ENCODE assay signal across 8 mouse cellular contexts in genomic region chr15:79201491-79202150, GRCm38 (mm10). TPM values are rescaled to one million over a fixed set of nuclear protein-coding genes. Genes with fewer than 3 reads are reported as not detected.
DNase-seq lines count a peak whose midpoint lies in the region; ATAC-seq and TF ChIP-seq lines count a peak whose summit lies in the region.

No protein-coding gene starts in this region.

- H3K36me3 ChIP-seq in lung, embryonic 14.5 days (ENCODE audit: insufficient read depth), result no peaks in the 10 kb centered on the region
- H3K36me3 ChIP-seq in forebrain, embryonic 15.5 days, result no peaks in the 10 kb centered on the region
- H3K36me3 ChIP-seq in limb, embryonic 14.5 days (ENCODE audit: control insufficient read depth, insufficient read depth, low read length), result no peaks in the 10 kb centered on the region
- H3K36me3 ChIP-seq in stomach, postnatal 0 days (ENCODE audit: control insufficient read depth, insufficient read depth, low read length), result no peaks in the 10 kb centered on the region

- peak overlapping the region; percentile 40; the same call in 1 of the 2 replicates for H3K4me2 ChIP-seq in lung, embryonic 14.5 days
- H3K4me2 ChIP-seq in forebrain, embryonic 15.5 days (replicated peaks), result 0 out of 2 replicates have a peak overlapping the region, but pooled peaks have one; percentile 24
- peak overlapping the region; percentile 23; the same call in 1 of the 2 replicates for H3K4me2 ChIP-seq in limb, embryonic 14.5 days (replicated peaks; ENCODE audit: low read depth, low read length, severe bottlenecking)
- H3K4me2 ChIP-seq in stomach, postnatal 0 days (replicated peaks; ENCODE audit: low read depth), result no peak overlapping the region

- intact Hi-C loops in heart, postnatal 10 days (cut with DNase I), result no loop called here

- no peaks in the 10 kb centered on the region for H3K9me3 ChIP-seq in lung, embryonic 14.5 days (ENCODE audit: low read depth, low read length)
- no peaks in the 10 kb centered on the region for H3K9me3 ChIP-seq in forebrain, embryonic 15.5 days
- no peaks in the 10 kb centered on the region for H3K9me3 ChIP-seq in limb, embryonic 14.5 days (ENCODE audit: control insufficient read depth, low read length)
- H3K9me3 ChIP-seq in stomach, postnatal 0 days (ENCODE audit: control insufficient read depth, low read length), result no peaks in the 10 kb centered on the region

- no peak for TF ChIP-seq EP300 in stomach, postnatal 0 days (optimal IDR thresholded peaks at IDR 0.05)

- WGBS in lung, embryonic 14.5 days, result 18% methylated on average over 13 of the region's 13 CpGs
- WGBS in forebrain, embryonic 15.5 days, result 10% methylated on average over 13 of the region's 13 CpGs
- WGBS in limb, embryonic 14.5 days, result 16% methylated on average over 11 of the region's 13 CpGs
- 35% methylated on average over 13 of the region's 13 CpGs for WGBS in stomach, postnatal 0 days

- DNase-seq in lung, embryonic 14.5 days, result no peak
- DNase-seq in lung, postnatal 36 days, result no peak
- DNase-seq in limb, embryonic 14.5 days (ENCODE audit: low spot score), result peak; percentile 15
- peak; percentile 35 for DNase-seq in stomach, postnatal 0 days (ENCODE audit: low spot score)
- DNase-seq in cerebellum, adult 18-20 months, result no peak
- DNase-seq in heart, postnatal 10 days, result no peak

- no peak overlapping the region for H3K27ac ChIP-seq in lung, embryonic 14.5 days (ENCODE audit: low read depth)
- peak overlapping the region; percentile 70 for H3K27ac ChIP-seq in forebrain, embryonic 15.5 days (replicated peaks)
- H3K27ac ChIP-seq in limb, embryonic 14.5 days (replicated peaks; ENCODE audit: low read depth, low read length), result peak overlapping the region; percentile 59
- no peak overlapping the region for H3K27ac ChIP-seq in stomach, postnatal 0 days (replicated peaks)

- ATAC-seq in lung, embryonic 14.5 days (ENCODE audit: insufficient read depth), result no peak
- ATAC-seq in forebrain, embryonic 15.5 days (replicated peaks), result peak; percentile 56
- ATAC-seq in limb, embryonic 14.5 days (ENCODE audit: low FRiP score, low read depth), result peak; percentile 68
- ATAC-seq in stomach, postnatal 0 days (ENCODE audit: low FRiP score, low TSS enrichment), result no peak; the same call in 1 of the 2 replicates
- no peak for ATAC-seq in megakaryocyte, adult 5-6 weeks (ENCODE audit: poor library complexity, severe bottlenecking)

- H3K4me3 ChIP-seq in lung, embryonic 14.5 days (ENCODE audit: low read depth, low read length), result no peak overlapping the region
- no peak overlapping the region for H3K4me3 ChIP-seq in forebrain, embryonic 15.5 days
- H3K4me3 ChIP-seq in limb, embryonic 14.5 days (replicated peaks; ENCODE audit: low read length), result no peak overlapping the region
- H3K4me3 ChIP-seq in stomach, postnatal 0 days (ENCODE audit: low read depth, low read length), result no peak overlapping the region

- no peak for TF ChIP-seq POLR2A in limb, embryonic 14.5 days (IDR thresholded peaks at IDR 0.05; ENCODE audit: borderline replicate concordance, extremely low read depth, insufficient read depth, insufficient read length)

- H3K27me3 ChIP-seq in lung, embryonic 14.5 days (ENCODE audit: insufficient read depth, low read length), result no peaks in the 10 kb centered on the region
- H3K27me3 ChIP-seq in forebrain, embryonic 15.5 days, result no peaks in the 10 kb centered on the region
- H3K27me3 ChIP-seq in limb, embryonic 14.5 days (ENCODE audit: control insufficient read depth, insufficient read depth, low read length), result no peaks in the 10 kb centered on the region
- no peaks in the 10 kb centered on the region for H3K27me3 ChIP-seq in stomach, postnatal 0 days (ENCODE audit: control insufficient read depth, insufficient read depth, low read length)

- no peak for TF ChIP-seq CTCF in lung, embryonic 14.5 days (IDR thresholded peaks at IDR 0.05; ENCODE audit: low read depth)
- TF ChIP-seq CTCF in stomach, postnatal 0 days (IDR thresholded peaks at IDR 0.05; ENCODE audit: low read depth), result no peak

- peak overlapping the region; percentile 23; the same call in 1 of the 2 replicates for H3K9ac ChIP-seq in lung, embryonic 14.5 days
- H3K9ac ChIP-seq in forebrain, embryonic 15.5 days (replicated peaks), result 0 out of 2 replicates have a peak overlapping the region, but pooled peaks have one; percentile 22
- H3K9ac ChIP-seq in limb, embryonic 14.5 days (ENCODE audit: low read depth, low read length, severe bottlenecking), result peak overlapping the region; percentile 25; the same call in 1 of the 2 replicates
- H3K9ac ChIP-seq in stomach, postnatal 0 days (ENCODE audit: low read length), result no peak overlapping the region

- 0 out of 2 replicates have a peak, but pooled peaks cover 5% of the 10 kb centered on the region for H3K4me1 ChIP-seq in lung, embryonic 14.5 days (ENCODE audit: insufficient read depth)
- H3K4me1 ChIP-seq in forebrain, embryonic 15.5 days, result peaks cover 19% of the 10 kb centered on the region
- peaks cover 18% of the 10 kb centered on the region for H3K4me1 ChIP-seq in limb, embryonic 14.5 days (ENCODE audit: control insufficient read depth, insufficient read depth, low read length)
- no peaks in the 10 kb centered on the region for H3K4me1 ChIP-seq in stomach, postnatal 0 days (replicated peaks; ENCODE audit: control insufficient read depth, insufficient read depth)

RNA-seq across cellular contexts. Expression of gene Pick1, which starts 27.4 kb away (rescaled TPM):
- 18.1 and 18.7 TPM in 2 replicates for polyA plus RNA-seq in lung, embryonic 14.5 days (2014; fragmentation: Nextera tagmentation; extraction: Ambion mirVana)
- 78.5 and 85.1 TPM in 2 replicates for polyA plus RNA-seq in forebrain, embryonic 15.5 days (2015; fragmentation: Nextera tagmentation; extraction: Ambion mirVana)
- 82.4 and 82.6 TPM in 2 replicates for polyA plus RNA-seq in limb, embryonic 14.5 days (2012; rRNA removed)
- polyA plus RNA-seq in limb, embryonic 14.5 days (2014; fragmentation: Nextera tagmentation; extraction: Ambion mirVana), result 23.3 and 25.7 TPM in 2 replicates
- polyA plus RNA-seq in stomach, postnatal 0 days (2015; fragmentation: Nextera tagmentation; extraction: Ambion mirVana), result 25.7 and 26.7 TPM in 2 replicates
- 2.8 and 3.0 TPM in 2 replicates for total RNA-seq in megakaryocyte, adult 5-6 weeks (2015)
- 4.5 and 5.1 TPM in 2 replicates for total RNA-seq in megakaryocyte, adult 5-6 weeks (2017)
- total RNA-seq in heart, postnatal 10 days (2021), result 10 to 100 TPM; 25.1 to 25.8 TPM

RNA-seq across cellular contexts. Expression of gene Gm49486, which starts 27.6 kb away (rescaled TPM):
- polyA plus RNA-seq in lung, embryonic 14.5 days (2014; fragmentation: Nextera tagmentation; extraction: Ambion mirVana), result 0.18 and 0.53 TPM in 2 replicates
- 0.97 and 1.1 TPM in 2 replicates for polyA plus RNA-seq in forebrain, embryonic 15.5 days (2015; fragmentation: Nextera tagmentation; extraction: Ambion mirVana)
- polyA plus RNA-seq in limb, embryonic 14.5 days (2012; rRNA removed), result 1.5 and 2.6 TPM in 2 replicates
- polyA plus RNA-seq in limb, embryonic 14.5 days (2014; fragmentation: Nextera tagmentation; extraction: Ambion mirVana), result 0.89 and 1.2 TPM in 2 replicates
- polyA plus RNA-seq in stomach, postnatal 0 days (2015; fragmentation: Nextera tagmentation; extraction: Ambion mirVana), result 0.23 and 0.27 TPM in 2 replicates
- total RNA-seq in megakaryocyte, adult 5-6 weeks (2015), result 0.16 and 0.20 TPM in 2 replicates
- total RNA-seq in megakaryocyte, adult 5-6 weeks (2017), result not detected in 2 replicates
- 1 to 10 TPM; 1.0 to 1.1 TPM for total RNA-seq in heart, postnatal 10 days (2021)

RNA-seq across cellular contexts. Expression of gene Sox10, which starts 36.6 kb away (rescaled TPM):
- polyA plus RNA-seq in lung, embryonic 14.5 days (2014; fragmentation: Nextera tagmentation; extraction: Ambion mirVana), result 0.37 and 0.79 TPM in 2 replicates
- 1.7 and 1.9 TPM in 2 replicates for polyA plus RNA-seq in forebrain, embryonic 15.5 days (2015; fragmentation: Nextera tagmentation; extraction: Ambion mirVana)
- 20.3 and 26.9 TPM in 2 replicates for polyA plus RNA-seq in limb, embryonic 14.5 days (2012; rRNA removed)
- polyA plus RNA-seq in limb, embryonic 14.5 days (2014; fragmentation: Nextera tagmentation; extraction: Ambion mirVana), result 7.8 and 9.0 TPM in 2 replicates
- polyA plus RNA-seq in stomach, postnatal 0 days (2015; fragmentation: Nextera tagmentation; extraction: Ambion mirVana), result 3.6 and 3.9 TPM in 2 replicates
- not detected in 2 replicates for total RNA-seq in megakaryocyte, adult 5-6 weeks (2015)
- total RNA-seq in megakaryocyte, adult 5-6 weeks (2017), result not detected in 2 replicates
- 1 to 10 TPM; 1.6 to 2.4 TPM for total RNA-seq in heart, postnatal 10 days (2021)

RNA-seq across cellular contexts. Expression of gene Slc16a8, which starts 52.9 kb away (rescaled TPM):
- polyA plus RNA-seq in lung, embryonic 14.5 days (2014; fragmentation: Nextera tagmentation; extraction: Ambion mirVana), result 0.11 and 0.18 TPM in 2 replicates
- 0.36 and 0.81 TPM in 2 replicates for polyA plus RNA-seq in forebrain, embryonic 15.5 days (2015; fragmentation: Nextera tagmentation; extraction: Ambion mirVana)
- polyA plus RNA-seq in limb, embryonic 14.5 days (2012; rRNA removed), result 0.16 and 0.35 TPM in 2 replicates
- polyA plus RNA-seq in limb, embryonic 14.5 days (2014; fragmentation: Nextera tagmentation; extraction: Ambion mirVana), result 0.51 and 0.66 TPM in 2 replicates
- polyA plus RNA-seq in stomach, postnatal 0 days (2015; fragmentation: Nextera tagmentation; extraction: Ambion mirVana), result 0.10 and 0.12 TPM in 2 replicates
- not detected in 2 replicates for total RNA-seq in megakaryocyte, adult 5-6 weeks (2015)
- total RNA-seq in megakaryocyte, adult 5-6 weeks (2017), result not detected in 2 replicates
- total RNA-seq in heart, postnatal 10 days (2021), result under 1 TPM; 0.15 to 0.24 TPM

Comparison
In these comparisons a context has a peak if more than half of its experiments do, and no peak if none do; other contexts are left out.
1. ATAC-seq: peak in forebrain, embryonic 15.5 days (single experiment) and limb, embryonic 14.5 days (single experiment); none in lung, embryonic 14.5 days (single experiment), stomach, postnatal 0 days (single experiment) and megakaryocyte, adult 5-6 weeks (single experiment).
2. DNase-seq: peak in limb, embryonic 14.5 days (single experiment) and stomach, postnatal 0 days (single experiment); none in lung, embryonic 14.5 days (single experiment), lung, postnatal 36 days (single experiment), cerebellum, adult 18-20 months (0 of 2) and heart, postnatal 10 days (0 of 2).
3. H3K27ac ChIP-seq: peak in forebrain, embryonic 15.5 days (single experiment) and limb, embryonic 14.5 days (single experiment); none in lung, embryonic 14.5 days (single experiment) and stomach, postnatal 0 days (single experiment).